Mouse (Mus musculus): Measurements from ENCODE around the gene Ccdc69.
"Not testable (repeated sequence)": the region's sequence is repeated elsewhere in the genome, so short reads cannot be mapped to it uniquely, and the experiment has no call there.

Ccdc69 gene

DNA sequence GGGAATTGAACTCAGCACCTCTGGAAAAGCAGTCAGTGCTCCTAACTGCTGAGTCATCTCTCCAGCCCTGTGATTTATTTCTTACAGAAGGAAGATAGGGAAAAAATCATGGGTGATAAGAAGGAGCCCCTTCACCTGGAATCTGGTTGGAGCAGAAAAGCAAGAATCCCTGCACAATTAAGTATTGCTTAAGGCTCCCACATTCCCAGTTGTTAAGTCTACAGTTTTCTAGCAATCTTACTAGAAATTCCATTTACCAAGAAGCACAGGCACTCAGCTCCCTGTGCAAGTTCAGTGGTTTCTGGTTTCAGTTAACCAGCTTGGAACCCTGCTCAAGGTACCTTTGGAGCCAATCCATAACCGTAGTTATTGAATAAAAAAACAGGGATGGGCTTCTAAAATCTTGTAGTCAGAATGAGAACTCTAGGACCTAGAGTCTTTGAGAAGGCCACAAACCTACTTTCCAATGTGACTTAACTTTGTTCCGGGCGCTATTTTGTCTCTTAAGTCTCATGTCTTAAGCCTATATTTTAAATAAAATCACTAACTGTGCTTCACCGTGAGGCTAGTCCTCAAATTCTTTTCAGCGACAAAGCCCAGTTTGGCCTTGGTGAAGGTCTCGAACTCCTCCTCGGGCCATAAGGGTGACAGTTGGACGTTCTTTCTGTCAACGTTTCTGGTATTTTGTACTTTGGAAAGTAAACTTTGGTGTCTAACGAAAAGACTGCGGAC lies 19.0 kb upstream of the Ccdc69 start:
- DNase-seq = no peak

GRCm38 (mm10) chr11:55096296-55096695 lies 18.4 kb upstream of the Ccdc69 start:
- DNase-seq = not testable (repeated sequence)

DNA sequence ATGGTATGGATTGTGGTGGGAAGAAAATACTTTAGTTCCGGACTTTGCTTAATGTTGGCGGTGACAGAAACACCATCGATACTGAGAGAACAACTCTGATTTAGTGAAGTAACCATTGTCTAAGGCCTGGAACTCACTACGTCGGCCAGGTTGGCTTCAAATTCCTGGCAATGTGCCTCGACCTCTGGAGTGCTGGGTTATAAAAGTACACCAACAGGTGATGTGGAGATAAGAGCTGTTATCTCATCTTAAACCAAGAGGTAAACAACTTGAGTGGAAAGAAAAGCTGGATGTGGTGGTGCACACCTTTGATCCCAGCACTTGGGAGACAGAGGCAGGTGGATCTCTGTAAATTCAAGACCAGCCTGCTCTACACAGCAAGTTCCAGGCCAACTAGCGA lies 15.2 kb upstream of the Ccdc69 start:
- no peak for DNase-seq

DNA sequence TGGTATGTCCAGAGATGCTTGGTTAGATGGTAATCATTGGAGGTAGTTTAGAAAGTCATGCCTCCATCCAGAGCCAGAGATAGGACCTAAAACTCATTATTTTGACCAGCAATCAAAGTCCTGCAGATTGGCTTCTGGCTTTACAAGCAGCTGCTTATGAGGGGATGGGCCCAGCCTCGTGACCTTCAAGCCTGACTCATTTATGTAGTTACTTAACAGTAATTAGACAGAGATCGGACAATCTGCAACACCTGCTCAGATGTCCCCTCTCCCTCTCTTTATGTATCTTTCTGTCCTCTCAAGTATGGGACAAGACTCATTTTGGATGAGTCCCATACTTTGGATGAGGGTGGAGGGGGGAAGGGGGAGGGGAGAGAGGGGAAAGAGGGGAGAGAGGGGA lies 12.0 kb upstream of the Ccdc69 start:
- DNase-seq = no peak

GRCm38 (mm10) chr11:55087006-55087405 lies 9.1 kb upstream of the Ccdc69 start:
- DNase-seq = peak in 1 of 2 experiments; percentile 26

- DNase-seq = no peak
These were observed 7.5 kb upstream of the Ccdc69 start for GRCm38 (mm10) chr11:55085396-55085795.

DNA sequence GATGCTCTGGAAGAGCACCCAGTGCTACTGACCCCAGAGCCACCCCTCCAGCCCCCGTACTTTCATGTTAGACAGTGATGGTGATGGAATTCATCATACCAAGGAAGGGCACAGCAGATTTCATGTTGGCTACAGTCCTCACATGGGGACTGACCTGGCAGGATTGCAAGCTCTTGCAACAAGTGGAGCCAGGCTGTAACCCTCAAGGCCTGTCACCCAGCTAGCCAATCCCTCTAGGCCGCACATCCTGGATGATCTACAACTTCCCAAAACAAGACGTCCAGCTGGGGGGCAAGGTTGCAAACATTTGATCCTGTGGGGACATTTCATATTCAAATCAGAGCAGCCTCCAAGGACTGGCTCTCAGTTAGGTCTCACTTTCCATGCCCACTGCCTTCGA lies 6.7 kb upstream of the Ccdc69 start:
- no peak for DNase-seq

- no peak for DNase-seq
These were observed 3.3 kb upstream of the Ccdc69 start for GRCm38 (mm10) chr11:55081206-55081605.

DNA sequence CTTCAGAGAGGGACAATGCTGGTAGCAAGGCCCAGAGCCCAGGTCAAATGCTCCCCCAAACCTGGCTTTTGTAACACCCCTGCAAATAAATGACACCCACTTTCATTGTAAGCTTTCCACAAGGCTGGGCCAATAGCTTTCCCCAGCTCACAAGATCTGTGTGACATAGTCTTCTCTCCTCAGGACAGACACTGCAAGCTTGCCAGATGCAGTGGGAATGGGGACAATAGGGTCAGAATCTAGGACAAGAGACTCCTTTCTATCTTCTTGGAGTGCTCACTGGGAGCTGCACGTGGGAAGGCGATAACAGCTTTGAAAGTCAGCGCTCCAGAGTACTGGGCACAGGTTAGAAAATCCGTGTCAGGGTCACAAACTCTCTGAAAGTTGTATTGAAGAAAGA lies 1.2 kb upstream of the Ccdc69 start:
- no peak for DNase-seq

- DNase-seq = peak in 1 of 2 experiments; percentile 26
These were observed 571 bp upstream of the Ccdc69 start for GRCm38 (mm10) chr11:55078502-55078901.

DNA sequence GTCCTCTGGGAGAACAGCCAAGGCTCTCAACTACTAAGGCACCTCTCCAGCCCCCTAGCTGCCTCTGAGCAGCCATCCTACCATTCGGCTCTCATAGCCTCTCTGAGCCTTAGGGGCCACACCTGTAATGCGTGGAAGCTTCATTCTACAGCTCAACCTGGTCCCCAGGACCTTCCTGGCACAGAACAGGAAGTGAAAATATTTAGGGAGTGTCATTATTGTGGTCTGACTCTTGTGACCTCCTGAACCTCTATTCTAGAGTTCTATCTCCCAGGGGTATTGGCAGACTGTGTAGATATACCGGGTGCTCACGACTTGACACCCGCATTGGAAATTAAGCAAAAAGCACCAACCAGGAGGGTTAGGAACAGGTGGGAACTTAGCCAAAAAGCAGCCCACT lies 1.7 kb downstream of the Ccdc69 start:
- DNase-seq = no peak

DNA sequence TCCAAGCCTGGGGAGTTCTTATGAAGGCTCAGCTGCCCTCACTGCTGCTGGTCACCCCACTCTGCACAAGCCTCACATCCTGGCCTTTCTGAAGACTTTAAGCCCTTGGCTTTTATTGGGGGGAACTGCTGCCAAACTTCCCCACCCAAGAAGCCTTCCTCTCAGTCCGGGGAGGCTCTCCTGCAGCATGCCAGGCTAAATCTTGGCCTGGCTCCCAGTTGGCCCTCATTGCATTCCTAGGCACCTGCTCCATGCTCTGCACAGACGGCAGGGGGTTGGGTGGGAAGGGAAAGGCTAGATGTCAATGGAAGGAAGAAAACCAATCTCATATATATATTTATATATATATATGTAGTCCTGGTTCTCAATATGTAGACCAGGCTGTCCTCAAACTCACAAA lies 2.3 kb downstream of the Ccdc69 start:
- DNase-seq = no peak

DNA sequence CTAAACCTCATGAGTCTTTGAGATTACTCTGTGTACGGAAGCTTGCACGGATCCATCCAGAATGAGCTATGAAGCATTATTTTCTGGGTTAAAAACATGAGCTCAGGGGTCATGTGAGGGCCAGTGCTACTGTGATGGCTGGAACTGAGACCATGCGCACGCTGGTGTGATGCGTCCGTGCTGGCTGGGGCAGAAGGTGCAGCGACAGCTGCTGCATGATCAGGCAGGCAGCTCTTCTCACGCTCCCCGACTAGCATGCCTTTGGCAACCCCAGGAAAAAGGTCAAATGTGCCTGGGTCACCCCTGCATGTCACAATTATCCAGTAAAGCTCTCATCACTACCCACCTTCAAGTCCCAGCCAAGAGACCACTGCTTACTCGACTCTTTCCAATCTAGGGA lies 4.7 kb downstream of the Ccdc69 start:
- no peak for DNase-seq

DNA sequence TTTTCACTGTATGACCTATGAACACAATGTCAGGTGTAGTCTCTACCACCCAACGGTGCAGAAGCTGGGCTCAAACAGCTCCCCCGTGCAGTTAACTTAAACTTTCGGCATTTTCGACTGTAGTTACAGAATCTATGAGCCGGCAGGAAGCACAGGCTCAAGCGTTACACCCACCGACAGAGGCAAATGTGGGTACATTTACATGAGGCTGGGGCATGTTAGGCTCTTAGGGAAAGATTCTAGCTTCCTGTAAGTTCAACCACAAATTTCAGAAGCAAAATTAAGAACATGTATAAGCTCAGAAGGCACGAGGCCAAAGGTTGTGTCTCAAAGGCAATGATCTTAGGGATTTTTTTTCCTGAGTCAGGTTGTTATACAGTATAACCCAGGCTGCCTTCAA lies 5.5 kb downstream of the Ccdc69 start:
- peak in 1 of 2 experiments; percentile 44 for DNase-seq

- no peak for DNase-seq
These were observed 6.6 kb downstream of the Ccdc69 start for GRCm38 (mm10) chr11:55071344-55071743.

- DNase-seq = peak in 1 of 2 experiments; percentile 25
These were observed 8.9 kb downstream of the Ccdc69 start for GRCm38 (mm10) chr11:55069023-55069422.

DNA sequence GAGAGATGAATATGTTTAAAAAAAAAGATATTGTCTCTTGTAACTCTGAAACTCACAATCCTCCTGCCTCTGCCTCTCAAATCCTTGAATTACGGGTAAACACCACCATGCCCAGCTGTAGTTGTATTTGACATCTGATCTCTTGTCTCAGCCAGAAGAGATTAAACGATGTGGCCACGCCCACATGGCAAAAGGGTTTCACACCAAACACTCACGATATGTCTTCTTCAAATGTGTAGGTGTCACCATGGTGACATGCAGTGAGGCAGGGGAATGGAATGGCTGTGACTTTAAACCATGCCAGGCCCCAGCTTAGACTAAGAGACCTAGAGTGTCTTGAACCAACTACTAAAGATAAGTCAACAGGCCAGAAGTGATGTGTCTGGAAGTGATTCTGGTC lies 11.0 kb downstream of the Ccdc69 start:
- no peak for DNase-seq

DNA sequence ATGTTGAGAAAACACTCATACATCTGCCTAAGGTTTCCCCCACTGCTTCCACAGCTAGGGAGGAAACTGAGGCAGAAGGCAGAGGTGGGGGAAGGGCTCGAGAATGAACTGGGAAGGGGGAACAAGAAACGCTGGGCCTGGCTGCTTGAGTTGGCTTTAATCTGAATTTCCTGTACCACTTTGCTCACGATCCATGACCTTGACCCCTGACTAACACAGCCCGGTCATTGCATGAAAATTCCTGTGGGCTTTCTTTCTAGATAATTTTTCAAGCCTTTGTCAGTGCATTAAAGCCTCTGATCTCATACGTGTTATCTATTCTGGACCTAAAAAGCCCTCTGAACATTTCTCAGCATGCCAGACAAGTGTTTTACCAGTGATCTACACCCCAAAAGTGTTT lies 15.1 kb downstream of the Ccdc69 start:
- DNase-seq = no peak

DNA sequence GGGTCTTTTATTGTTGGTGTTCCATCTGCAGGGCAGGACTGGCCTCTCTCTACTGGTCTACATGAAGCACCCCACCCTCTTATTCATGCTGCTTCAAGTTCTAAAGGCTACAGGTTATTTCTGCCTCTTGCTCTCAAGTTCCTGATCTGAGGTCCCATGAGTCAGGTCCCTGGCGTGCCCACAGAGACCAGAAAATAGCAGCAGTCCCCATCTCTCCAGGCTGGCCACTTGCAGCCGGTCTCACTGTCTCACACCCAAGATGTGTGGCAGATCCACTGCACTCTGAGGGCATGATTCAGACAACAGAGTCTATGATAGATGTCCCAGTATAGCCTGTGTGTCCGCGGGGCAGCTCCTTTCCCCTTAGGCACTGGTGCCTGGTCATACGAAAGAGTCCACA lies 17.1 kb downstream of the Ccdc69 start:
- DNase-seq = no peak

DNA sequence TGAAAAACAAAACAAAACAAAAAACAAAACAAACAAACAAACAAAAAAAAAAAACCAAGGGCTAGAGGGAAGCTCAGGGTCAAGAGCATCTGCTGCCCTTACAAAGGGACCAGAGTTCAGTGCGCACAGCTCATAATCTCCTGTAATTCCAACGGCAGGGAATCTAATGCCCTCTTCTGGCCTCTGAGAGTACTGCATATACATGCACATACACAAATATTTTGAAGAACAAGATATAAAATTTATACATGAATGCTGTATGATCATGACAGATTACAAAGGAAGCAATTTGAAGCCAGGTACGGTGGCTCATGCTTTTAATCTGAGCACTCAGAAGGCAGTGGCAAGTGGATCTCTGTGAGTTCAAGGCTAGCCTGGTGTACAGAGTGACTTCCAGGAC lies 20.4 kb downstream of the Ccdc69 start:
- DNase-seq = no peak

- no peak for DNase-seq
These were observed 27.0 kb downstream of the Ccdc69 start for GRCm38 (mm10) chr11:55050837-55051510.

DNA sequence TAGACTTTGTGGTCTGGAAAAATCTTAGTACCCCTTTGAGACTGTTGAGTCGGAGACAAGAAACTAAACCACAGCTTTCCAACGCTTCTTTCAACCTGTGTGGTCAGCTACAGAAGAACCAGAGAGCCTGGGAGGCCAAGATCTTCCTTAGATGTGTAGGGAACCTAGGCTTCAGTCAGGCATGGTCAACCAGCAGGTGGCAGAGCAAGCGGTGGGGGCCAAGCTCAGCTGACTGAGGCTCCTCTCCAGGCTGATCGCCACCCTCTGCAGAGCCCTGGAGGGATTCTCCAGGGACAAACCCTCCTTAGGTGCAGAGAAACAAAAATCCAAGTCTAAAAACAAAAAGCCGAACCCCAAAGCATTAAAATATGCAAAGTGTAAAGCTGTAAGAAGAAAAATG lies 31.3 kb downstream of the Ccdc69 start:
- DNase-seq = peak in 1 of 2 experiments; percentile 36

GRCm38 (mm10) chr11:55041348-55041747 lies 36.6 kb downstream of the Ccdc69 start:
- DNase-seq = no peak

GRCm38 (mm10) chr11:55039591-55039990 lies 38.3 kb downstream of the Ccdc69 start:
- peak; percentile 63 to 65 for DNase-seq

DNA sequence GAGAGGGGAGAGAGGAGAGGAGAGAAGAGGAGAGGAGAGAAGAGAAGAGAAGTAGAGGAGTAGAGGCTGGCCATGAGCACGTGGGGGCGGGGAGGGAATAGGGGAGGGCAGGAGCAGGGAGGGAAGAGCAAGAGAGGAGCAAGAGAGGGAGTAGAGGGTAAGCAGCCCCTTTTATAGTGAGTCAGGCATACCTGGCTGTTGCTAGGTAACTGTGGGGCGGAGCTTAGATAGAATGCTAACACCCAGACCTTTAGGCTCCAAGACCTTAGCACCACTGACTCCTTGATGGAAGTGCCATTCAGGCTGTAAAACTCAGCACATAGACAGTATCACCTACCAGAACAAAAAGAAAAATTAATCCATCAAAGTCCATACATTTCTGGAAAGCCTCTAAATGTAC lies 41.3 kb downstream of the Ccdc69 start:
- no peak for DNase-seq

Data from thymus, adult 18-20 months (tissue).